Mouse (Mus musculus): ENCODE measurements around the gene Bhlhe23. TPM values are rescaled to one million over a fixed set of nuclear protein-coding genes. Genes with fewer than 3 reads are reported as not detected.
A peak's percentile ranks its signal among the peaks of the same experiment; 100 is the strongest.

The Bhlhe23 gene
- polyA plus RNA-seq, 1 experiment from 2014 or later: not detected

DNA sequence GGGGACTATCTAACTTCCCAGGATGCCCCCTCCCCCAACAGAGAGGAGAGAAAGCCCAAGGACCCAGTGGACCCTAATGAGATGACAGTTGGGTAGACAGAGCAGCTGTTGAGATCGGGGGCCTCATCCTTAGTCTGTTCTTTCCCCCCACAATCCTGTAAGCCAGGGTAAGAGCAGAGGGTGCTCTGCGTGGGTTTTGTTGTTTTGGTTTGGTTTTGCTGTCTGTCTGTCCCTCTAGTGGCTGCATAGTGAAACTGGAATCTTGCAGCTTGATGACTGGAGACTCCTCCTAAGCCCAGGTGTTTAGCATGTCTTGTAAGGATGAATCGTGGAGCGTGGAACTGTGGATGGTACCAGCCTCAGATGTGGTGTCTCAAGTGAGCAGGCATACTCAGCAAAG lies 19.3 kb upstream of the Bhlhe23 start:
- Histone ChIP-seq H3K4me2 (no peak overlapping the region), H3K27ac (replicated peaks) (no peak overlapping the region), H3K27me3 (replicated peaks) (peaks cover 35% of the 10 kb centered on the region), H3K4me1 (no peaks in the 10 kb centered on the region), H3K9ac (no peak overlapping the region), H3K4me3 (no peak overlapping the region), H3K9me3 (no peaks in the 10 kb centered on the region), H3K36me3 (no peaks in the 10 kb centered on the region)
- ATAC-seq (ENCODE audit: extremely low read depth, insufficient number of reproducible peaks, low FRiP score, low TSS enrichment): no peak
- 53% methylated on average over 4 of the region's 4 CpGs for WGBS

- 44% methylated on average over 3 of the region's 3 CpGs for WGBS
- no peak overlapping the region for H3K9ac ChIP-seq
- H3K27ac ChIP-seq (replicated peaks): no peak overlapping the region
- peaks cover 36% of the 10 kb centered on the region for H3K27me3 ChIP-seq (replicated peaks)
- H3K4me3 ChIP-seq: no peak overlapping the region
- H3K4me1 ChIP-seq: no peaks in the 10 kb centered on the region
- no peaks in the 10 kb centered on the region for H3K9me3 ChIP-seq
- no peak overlapping the region for H3K4me2 ChIP-seq
- no peak for ATAC-seq (ENCODE audit: extremely low read depth, insufficient number of reproducible peaks, low FRiP score, low TSS enrichment)
- H3K36me3 ChIP-seq: no peaks in the 10 kb centered on the region
Observed at GRCm38 (mm10) chr2:180795597-180795996, 18.9 kb upstream of the Bhlhe23 start.

GRCm38 (mm10) chr2:180794422-180794821 lies 17.7 kb upstream of the Bhlhe23 start:
- peaks cover 44% of the 10 kb centered on the region for H3K27me3 ChIP-seq (replicated peaks)
- H3K9me3 ChIP-seq: no peaks in the 10 kb centered on the region
- no peaks in the 10 kb centered on the region for H3K36me3 ChIP-seq
- no peak overlapping the region for H3K27ac ChIP-seq (replicated peaks)
- WGBS: 74% methylated on average over 2 of the region's 2 CpGs
- no peak overlapping the region for H3K4me3 ChIP-seq
- no peak overlapping the region for H3K9ac ChIP-seq
- H3K4me1 ChIP-seq: 0 out of 2 replicates have a peak, but pooled peaks cover under 1% of the 10 kb centered on the region
- no peak for ATAC-seq (ENCODE audit: extremely low read depth, insufficient number of reproducible peaks, low FRiP score, low TSS enrichment)
- H3K4me2 ChIP-seq: no peak overlapping the region

DNA sequence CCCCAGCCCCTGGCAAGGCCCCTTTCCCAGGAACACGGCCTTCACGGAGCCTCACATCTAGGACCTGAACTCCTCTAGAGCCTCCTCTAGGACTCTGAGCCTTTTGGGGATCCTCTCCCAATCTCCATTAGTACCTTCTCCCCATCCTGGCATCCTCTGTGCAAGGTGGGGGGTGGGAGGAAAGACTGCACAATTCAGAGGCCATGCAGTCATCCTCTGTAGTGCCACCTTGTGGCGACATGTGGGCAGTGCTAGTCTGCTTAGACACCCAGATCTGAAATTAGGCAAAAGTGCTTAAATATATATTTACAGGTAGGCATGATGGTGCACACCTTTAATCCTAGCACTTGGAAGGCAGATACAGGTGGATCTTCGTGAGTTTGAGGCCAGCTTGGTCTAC lies 15.0 kb upstream of the Bhlhe23 start:
- H3K36me3 ChIP-seq: no peaks in the 10 kb centered on the region
- no peak overlapping the region for H3K27ac ChIP-seq (replicated peaks)
- no peak overlapping the region for H3K9ac ChIP-seq
- no peak overlapping the region for H3K4me3 ChIP-seq
- WGBS: 44% methylated on average over 4 of the region's 4 CpGs
- no peaks in the 10 kb centered on the region for H3K9me3 ChIP-seq
- H3K27me3 ChIP-seq (replicated peaks): peaks cover 66% of the 10 kb centered on the region
- ATAC-seq (ENCODE audit: extremely low read depth, insufficient number of reproducible peaks, low FRiP score, low TSS enrichment): no peak
- H3K4me1 ChIP-seq: peaks cover 17% of the 10 kb centered on the region
- no peak overlapping the region for H3K4me2 ChIP-seq

- peaks cover 68% of the 10 kb centered on the region for H3K27me3 ChIP-seq (replicated peaks)
Observed at GRCm38 (mm10) chr2:180788843-180789242, 12.1 kb upstream of the Bhlhe23 start.

DNA sequence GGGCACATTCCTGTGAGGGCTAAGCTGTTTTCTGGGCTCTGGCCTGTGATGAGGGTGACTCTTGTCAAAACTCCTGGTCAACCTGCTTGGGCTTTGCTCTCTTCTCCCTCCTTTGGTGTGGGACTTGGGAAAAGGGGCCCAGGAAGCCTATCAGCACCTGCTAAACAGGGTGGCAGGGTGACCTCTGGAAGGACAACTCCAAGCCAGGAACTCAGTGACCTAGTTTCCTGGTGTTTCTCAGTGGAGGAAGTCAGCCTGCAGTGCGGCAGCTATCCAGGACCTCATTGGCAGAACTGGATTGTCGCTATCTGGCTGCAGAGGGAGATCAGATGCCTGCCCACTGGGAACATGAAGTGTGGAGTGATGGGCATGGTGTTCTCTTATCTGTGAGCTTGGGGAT lies 11.7 kb upstream of the Bhlhe23 start:
- Histone ChIP-seq H3K4me3 (no peak overlapping the region), H3K9ac (no peak overlapping the region), H3K9me3 (no peaks in the 10 kb centered on the region), H3K27ac (replicated peaks) (peak overlapping the region; percentile 36; the same call in 1 of the 2 replicates), H3K36me3 (no peaks in the 10 kb centered on the region), H3K27me3 (replicated peaks) (peaks cover 70% of the 10 kb centered on the region), H3K4me1 (peaks cover 17% of the 10 kb centered on the region), H3K4me2 (0 out of 2 replicates have a peak overlapping the region, but pooled peaks have one; percentile 37)
- no peak for ATAC-seq (ENCODE audit: extremely low read depth, insufficient number of reproducible peaks, low FRiP score, low TSS enrichment)
- 2% methylated on average over 2 of the region's 2 CpGs for WGBS

More at GRCm38 (mm10) chr2:180788843-180789242, 12.1 kb upstream of the Bhlhe23 start:
- ATAC-seq (ENCODE audit: extremely low read depth, insufficient number of reproducible peaks, low FRiP score, low TSS enrichment): no peak
- Histone ChIP-seq H3K9me3 (no peaks in the 10 kb centered on the region), H3K4me1 (peaks cover 17% of the 10 kb centered on the region), H3K4me3 (no peak overlapping the region), H3K9ac (no peak overlapping the region), H3K27ac (replicated peaks) (no peak overlapping the region), H3K4me2 (peak overlapping the region; percentile 37; the same call in 1 of the 2 replicates), H3K36me3 (no peaks in the 10 kb centered on the region)
- WGBS: 5% methylated on average over 7 of the region's 7 CpGs

GRCm38 (mm10) chr2:180787566-180788232 lies 11.0 kb upstream of the Bhlhe23 start:
- 68% methylated on average over 13 of the region's 13 CpGs for WGBS
- Histone ChIP-seq H3K9me3 (no peaks in the 10 kb centered on the region), H3K27me3 (replicated peaks) (peaks cover 72% of the 10 kb centered on the region), H3K27ac (replicated peaks) (peak overlapping the region; percentile 36; the same call in 1 of the 2 replicates), H3K4me3 (no peak overlapping the region), H3K9ac (no peak overlapping the region), H3K4me2 (no peak overlapping the region), H3K4me1 (peaks cover 17% of the 10 kb centered on the region), H3K36me3 (no peaks in the 10 kb centered on the region)
- ATAC-seq (ENCODE audit: extremely low read depth, insufficient number of reproducible peaks, low FRiP score, low TSS enrichment): no peak

GRCm38 (mm10) chr2:180786732-180787131 lies 10.0 kb upstream of the Bhlhe23 start:
- ATAC-seq (ENCODE audit: extremely low read depth, insufficient number of reproducible peaks, low FRiP score, low TSS enrichment): no peak
- H3K9me3 ChIP-seq: no peaks in the 10 kb centered on the region
- H3K27ac ChIP-seq (replicated peaks): no peak overlapping the region
- peaks cover 17% of the 10 kb centered on the region for H3K4me1 ChIP-seq
- H3K4me2 ChIP-seq: no peak overlapping the region
- no peak overlapping the region for H3K4me3 ChIP-seq
- H3K36me3 ChIP-seq: no peaks in the 10 kb centered on the region
- H3K9ac ChIP-seq: no peak overlapping the region
- peaks cover 67% of the 10 kb centered on the region for H3K27me3 ChIP-seq (replicated peaks)

DNA sequence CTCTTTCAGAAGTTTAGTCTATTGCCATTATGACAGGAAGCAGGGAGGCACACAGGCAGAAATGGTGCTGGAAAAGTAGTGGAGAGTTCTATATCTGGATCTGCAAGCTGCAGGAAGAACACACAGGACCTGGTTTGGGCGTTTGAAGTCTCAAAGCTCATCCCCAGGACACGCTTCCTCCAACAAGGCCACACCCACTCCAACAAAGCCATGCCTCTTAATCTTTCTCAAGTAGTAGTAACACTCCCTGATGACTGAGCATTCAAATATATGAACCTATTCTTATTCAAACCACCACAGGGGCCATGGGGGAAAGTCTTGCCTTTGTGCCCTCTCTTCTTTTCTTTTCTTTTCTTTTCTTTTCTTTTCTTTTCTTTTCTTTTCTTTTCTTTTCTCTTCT lies 3.6 kb upstream of the Bhlhe23 start:
- Histone ChIP-seq H3K4me1 (peaks cover 6% of the 10 kb centered on the region; the same call in 1 of the 2 replicates), H3K4me3 (no peak overlapping the region), H3K27me3 (replicated peaks) (peaks cover 78% of the 10 kb centered on the region), H3K9me3 (no peaks in the 10 kb centered on the region), H3K27ac (replicated peaks) (no peak overlapping the region), H3K36me3 (no peaks in the 10 kb centered on the region), H3K4me2 (no peak overlapping the region), H3K9ac (no peak overlapping the region)
- 14% methylated on average over 2 of the region's 2 CpGs for WGBS
- no peak for ATAC-seq (ENCODE audit: extremely low read depth, insufficient number of reproducible peaks, low FRiP score, low TSS enrichment)

- Histone ChIP-seq H3K4me2 (no peak overlapping the region), H3K27me3 (replicated peaks) (peaks cover 82% of the 10 kb centered on the region), H3K36me3 (no peaks in the 10 kb centered on the region), H3K4me1 (peaks cover 6% of the 10 kb centered on the region; the same call in 1 of the 2 replicates), H3K9me3 (no peaks in the 10 kb centered on the region), H3K9ac (no peak overlapping the region), H3K27ac (replicated peaks) (no peak overlapping the region), H3K4me3 (no peak overlapping the region)
- no peak for ATAC-seq (ENCODE audit: extremely low read depth, insufficient number of reproducible peaks, low FRiP score, low TSS enrichment)
- WGBS: 23% methylated on average over 12 of the region's 12 CpGs
Observed at GRCm38 (mm10) chr2:180779226-180780104, 2.8 kb upstream of the Bhlhe23 start.

DNA sequence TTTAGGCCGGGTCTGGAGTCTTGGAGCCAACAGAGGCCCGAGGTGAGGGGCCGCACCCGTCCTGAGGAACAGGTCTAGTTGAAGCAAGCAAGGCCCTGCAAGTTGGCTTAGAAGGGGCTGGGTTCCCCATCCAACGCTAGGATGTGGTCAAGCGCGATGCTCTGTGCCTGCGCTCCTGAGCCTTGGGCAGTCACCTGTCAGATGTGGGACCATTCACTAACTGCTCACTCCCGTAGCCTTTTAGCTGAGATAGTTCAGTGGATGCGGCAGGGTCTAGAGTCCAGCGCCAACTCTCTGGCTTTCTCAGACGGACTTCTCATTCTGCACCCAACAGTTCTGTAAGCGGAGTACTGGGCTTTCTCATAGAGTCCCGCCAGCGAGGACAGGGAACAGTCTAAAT lies 1.1 kb downstream of the Bhlhe23 start:
- no peak for ATAC-seq (ENCODE audit: extremely low read depth, insufficient number of reproducible peaks, low FRiP score, low TSS enrichment)
- no peaks in the 10 kb centered on the region for H3K36me3 ChIP-seq
- H3K4me2 ChIP-seq: no peak overlapping the region
- WGBS: 4% methylated on average over 15 of the region's 15 CpGs
- H3K9ac ChIP-seq: no peak overlapping the region
- H3K9me3 ChIP-seq: no peaks in the 10 kb centered on the region
- no peak overlapping the region for H3K27ac ChIP-seq (replicated peaks)
- peaks cover 98% of the 10 kb centered on the region for H3K27me3 ChIP-seq (replicated peaks)
- H3K4me3 ChIP-seq: no peak overlapping the region
- H3K4me1 ChIP-seq: peaks cover 6% of the 10 kb centered on the region; the same call in 1 of the 2 replicates
